Mouse (Mus musculus) cortical plate, adult 2 months (tissue): ENCODE data around the gene Wnt2b.

Experiments used
- CTCF ChIP-seq: fragments of 200-500 bp; IDR thresholded peaks from 2 replicates; pipeline ENCODE4 v1.5.1; 2011; ENCODE audit warnings: mild to moderate bottlenecking, control low read depth, low read length; ENCODE audit not compliant: insufficient read depth; ENCODE audit errors: extremely low read depth
- POLR2A ChIP-seq: fragments of 200-500 bp; IDR thresholded peaks from 2 replicates; pipeline ENCODE4 v1.6.1; 2011; ENCODE audit warnings: mild to moderate bottlenecking, low read length, control low read depth; ENCODE audit not compliant: insufficient read depth; ENCODE audit errors: extremely low read depth

- TF ChIP-seq POLR2A (no peak), CTCF (no peak)
Observed at GRCm38 (mm10) chr3:105006101-105006500, 44.4 kb upstream of the Wnt2b start.
